Mouse (Mus musculus) kidney, postnatal 4 days (tissue): Measurements from ENCODE around the gene Tardbp.
A peak's percentile ranks its signal among the peaks of the same experiment; 100 is the strongest.

Experiments
- DNase-seq, 2 experiments: peaks; one replicate each; pipeline ENCODE4 v3.0.0; 2021; ENCODE audit warnings: mixed read lengths in 2 of 2

Tardbp gene

DNA sequence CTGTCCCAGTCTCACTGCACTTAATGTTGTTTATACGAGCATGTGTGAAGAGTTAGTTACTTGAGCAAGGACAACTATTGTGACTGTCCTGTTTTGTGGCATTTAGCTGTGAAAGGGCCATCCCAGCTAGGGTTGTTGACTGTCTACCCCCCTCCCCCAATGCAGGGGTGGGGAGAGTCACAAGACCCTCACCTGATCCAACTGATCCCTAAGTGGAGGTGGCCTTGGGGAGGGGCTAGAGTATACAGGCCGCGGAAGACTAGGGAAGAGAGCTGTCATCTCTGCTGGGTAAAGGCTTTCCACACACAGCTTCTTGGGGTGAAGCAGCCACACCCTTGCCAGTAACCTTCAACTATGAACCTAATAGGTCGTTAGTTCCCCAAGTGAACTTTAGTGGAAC is 26.5 kb downstream of the Tardbp start:
- DNase-seq: no peak

DNA sequence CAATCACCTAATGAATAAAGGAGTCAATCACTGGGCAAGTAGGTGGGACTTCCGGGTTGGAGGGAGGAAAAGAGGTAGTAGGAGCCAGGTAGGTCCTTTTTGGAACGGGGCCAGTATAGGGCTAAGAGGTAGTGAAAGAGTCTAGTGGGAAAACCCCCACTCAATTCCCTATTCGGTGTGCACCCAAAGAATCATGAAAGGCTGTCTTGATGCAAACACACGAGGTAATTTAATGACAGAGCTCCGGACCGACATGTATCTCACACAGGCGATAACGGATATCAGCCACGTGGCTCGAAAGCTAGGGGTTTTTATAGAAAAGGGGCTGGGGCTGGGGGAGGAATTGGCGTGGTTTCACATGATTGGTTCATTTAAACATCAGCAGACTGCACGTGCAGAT is 28.0 kb downstream of the Tardbp start:
- no peak for DNase-seq

DNA sequence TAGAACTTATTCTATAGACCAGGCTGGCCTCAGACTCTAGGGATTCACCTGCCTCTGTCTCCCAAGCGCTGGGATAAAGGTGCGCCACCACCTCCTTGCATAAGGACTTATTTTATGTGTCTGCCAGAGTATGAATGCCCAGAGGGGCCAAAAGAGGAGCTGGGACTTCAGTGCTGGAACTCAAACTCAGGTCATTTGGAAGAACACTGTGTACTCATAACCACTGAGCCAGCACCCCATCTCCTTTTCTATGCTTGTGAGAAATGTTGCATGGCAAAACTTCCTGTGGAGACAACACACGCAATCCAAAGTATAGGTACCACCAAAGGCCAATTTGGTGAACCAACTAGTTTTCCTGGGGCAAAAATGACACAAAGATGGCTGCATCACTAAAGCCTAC is 30.1 kb downstream of the Tardbp start:
- DNase-seq: no peak

DNA sequence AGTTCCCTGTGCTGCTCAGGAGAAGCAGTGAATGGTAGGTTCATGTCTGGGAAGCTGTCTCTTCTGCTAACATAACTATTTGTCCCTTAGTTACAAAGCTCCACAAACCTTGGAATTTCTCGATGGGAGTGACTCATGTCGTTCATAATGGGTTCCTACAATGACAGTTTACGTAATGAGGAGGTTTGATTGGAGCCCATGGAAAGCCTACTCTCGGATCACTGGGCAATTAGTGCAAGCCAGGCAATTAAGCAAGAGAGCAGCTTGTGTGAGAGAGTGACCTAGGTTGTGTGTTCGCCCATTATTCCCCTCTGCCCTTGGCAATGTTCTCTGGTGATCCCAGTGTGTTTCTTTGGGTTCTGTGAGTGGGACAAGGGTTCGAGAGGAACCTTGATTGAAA is 30.9 kb downstream of the Tardbp start:
- no peak for DNase-seq

DNA sequence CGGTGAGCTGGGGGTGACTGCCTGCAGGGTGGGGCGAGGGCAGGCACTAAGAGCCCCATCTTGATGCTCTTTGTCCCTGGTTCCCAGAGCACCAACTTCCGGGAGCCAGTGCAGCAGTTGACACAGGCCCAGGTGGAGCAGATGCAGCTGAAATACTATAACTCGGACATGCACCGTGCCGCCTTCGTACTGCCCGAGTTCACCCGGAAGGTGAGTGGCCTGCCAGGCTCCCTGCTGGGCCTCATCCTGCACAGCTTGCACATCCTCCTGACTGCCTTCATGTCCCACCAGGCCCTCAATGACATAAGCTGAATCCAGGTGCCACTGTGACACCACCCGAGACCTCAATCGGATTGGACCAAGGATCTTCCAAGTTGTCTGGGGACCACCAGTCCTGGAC is 32.8 kb downstream of the Tardbp start:
- DNase-seq: no peak

DNA sequence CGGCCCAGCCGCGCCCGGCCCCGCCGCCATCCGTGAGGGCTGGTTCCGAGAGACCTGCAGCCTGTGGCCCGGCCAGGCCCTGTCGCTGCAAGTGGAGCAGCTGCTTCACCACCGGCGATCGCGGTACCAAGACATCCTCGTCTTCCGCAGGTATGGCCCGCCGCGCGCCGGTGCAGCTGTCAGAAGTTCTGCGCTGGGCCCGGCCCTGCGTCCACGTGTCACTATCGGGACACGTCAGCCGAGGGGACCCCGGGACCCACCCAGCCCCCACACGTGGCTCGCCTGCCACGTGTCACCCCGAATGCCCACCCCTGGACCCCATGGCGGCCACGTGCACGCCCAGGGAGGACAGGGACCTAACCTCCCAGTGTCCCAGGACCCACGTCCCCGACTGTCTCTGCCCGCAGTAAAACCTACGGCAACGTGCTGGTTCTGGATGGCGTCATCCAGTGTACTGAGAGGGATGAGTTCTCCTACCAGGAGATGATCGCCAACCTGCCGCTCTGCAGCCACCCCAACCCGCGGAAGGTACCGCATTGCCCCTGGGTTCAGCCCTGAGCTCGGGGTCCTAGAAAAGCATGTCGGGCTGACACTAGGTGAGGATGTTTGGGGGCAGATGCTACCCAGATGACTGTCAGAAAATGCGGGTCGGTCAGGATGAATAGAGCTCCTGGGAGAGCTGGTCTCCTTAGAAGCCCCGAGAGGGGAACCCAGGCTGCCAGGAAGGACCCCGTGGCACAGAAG is 35.0 kb downstream of the Tardbp start:
- no peak for DNase-seq

DNA sequence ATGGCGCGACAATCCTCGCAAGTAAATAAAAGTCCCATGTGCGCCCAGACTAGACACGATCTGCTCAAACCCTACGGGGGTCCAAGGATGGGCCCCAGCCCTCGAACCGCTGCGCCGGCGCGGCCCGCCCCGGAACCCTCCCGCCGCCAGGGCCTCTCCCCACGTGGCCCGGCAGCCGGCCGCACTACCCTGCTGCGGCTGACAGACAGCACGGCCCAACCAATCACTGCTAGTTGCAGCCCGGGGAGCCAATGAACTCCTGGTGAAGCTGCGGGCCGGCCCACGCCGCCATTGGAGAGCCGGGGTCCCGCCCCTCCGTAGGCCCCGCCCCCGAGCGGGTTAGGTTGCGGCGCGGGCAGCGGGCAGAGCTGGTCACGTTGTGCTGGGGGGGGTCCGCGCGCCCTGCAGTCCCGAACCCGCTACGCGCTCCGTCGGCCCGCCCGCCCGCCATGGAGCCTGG is 35.6 kb downstream of the Tardbp start, which contains the start of gene Srm:
Gene Srm (plus strand): TSS at position 333 of the 460 bp plus-strand sequence.
- DNase-seq: peak; percentile 98 to 99

DNA sequence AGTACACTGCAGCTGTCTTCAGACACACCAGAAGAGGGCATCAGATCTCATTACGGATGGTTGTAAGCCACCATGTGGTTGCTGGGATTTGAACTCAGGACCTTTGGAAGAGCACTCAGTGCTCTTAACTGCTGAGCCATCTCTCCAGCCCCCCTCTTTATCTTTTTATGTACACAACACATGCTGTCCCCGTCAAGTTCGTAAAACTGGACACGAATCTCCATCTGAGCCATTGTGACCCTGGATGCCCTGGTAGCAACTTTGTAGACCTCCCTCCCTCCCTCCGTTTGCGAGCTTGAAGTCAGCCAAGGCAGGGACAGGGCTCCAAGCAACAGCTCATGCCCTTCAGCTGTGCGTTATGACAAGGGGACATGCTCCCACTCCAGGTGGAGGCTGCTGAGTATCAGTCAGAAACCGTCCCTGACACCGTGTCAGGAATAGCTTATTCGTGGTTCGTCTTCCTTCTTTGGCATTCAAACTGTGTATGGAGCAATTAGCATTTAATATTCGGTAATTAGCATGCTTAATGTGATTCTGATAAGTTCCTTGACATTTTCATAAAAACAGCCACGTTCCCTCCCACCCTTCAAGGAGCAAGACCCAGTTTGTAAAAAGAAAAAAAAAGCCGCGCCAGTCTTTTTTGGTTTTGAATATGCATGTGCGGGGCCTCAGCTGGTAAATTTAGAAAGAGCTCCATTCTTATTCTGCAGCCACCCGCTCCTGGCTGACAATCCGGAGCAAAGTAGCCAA is 36.2 kb downstream of the Tardbp start:
- peak; percentile 21 to 40 for DNase-seq

DNA sequence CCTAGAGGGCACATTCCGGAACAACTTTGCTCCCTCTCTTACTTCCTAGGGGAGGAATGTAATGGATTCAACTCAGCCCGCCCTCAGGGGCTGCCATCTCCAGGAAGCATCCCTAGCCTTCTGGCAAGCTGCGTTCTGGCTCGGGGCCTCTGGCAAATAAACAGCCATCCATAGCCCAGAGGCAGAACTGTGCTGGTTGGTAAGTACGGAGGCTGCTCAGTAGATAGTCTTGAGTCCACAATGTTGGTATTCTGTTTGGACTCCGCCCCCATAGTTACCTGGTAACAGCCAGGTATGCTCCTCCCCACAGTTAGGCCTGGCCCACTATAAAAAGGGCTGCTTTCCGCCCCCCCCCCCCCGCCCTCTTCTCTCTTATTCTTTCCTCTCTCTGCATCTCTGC is 37.3 kb downstream of the Tardbp start:
- DNase-seq: no peak

DNA sequence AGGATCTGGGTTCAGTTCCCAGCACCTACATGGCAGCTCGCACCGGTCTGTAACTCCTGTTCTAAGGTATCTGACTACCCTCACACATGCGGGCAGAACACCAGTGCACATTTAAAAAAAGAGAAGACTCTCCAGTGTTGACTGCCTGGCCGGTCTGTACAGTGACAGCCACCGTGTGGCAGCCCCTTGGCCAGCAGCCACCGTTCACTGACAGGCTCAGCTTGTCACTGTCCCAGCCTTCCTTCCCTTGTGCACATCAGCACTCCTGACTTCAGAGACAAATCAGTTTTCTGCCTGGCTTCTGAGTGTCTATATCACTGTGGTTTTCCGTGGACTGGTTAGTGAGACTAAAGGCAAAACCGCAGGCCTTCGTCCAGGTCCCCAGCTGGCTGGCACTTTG is 38.0 kb downstream of the Tardbp start:
- DNase-seq: no peak

DNA sequence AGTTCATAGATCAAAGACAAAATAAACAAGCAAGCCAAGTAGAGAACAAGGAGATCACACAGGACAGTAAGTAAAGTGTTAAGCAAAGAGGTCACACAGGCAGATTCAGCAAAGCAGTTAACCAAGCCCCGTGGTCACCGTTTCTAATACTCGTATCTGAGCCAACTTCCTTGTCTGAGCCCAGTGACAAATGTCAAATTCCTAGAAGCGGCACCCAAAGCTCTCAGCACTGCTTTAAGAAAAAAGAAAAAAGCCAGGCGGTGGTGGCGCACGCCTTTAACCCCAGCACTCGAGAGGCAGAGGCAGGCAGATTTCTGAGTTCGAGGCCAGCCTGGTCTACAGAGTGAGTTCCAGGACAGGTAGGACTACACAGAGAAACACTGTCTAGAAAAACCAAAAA is 40.2 kb downstream of the Tardbp start:
- no peak for DNase-seq

DNA sequence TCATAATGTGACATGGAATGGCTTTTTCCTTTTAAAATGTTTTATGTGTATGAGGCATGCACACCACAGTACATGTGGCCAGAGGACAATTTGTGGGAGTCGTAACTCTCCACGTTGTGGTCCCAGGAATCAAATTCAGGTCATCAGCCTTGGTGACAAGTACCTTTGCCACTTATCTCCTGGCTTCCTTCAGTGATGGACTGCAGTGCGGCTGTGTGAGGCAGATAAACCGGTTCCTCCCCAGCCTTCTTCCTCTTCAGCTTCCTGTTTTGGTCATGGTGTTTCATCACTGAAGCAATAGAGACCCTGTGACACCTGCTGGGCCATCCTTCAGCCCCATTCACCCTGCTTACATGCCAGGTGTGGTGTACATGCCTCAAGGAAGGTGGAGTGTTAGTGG is 43.6 kb downstream of the Tardbp start:
- no peak for DNase-seq

DNA sequence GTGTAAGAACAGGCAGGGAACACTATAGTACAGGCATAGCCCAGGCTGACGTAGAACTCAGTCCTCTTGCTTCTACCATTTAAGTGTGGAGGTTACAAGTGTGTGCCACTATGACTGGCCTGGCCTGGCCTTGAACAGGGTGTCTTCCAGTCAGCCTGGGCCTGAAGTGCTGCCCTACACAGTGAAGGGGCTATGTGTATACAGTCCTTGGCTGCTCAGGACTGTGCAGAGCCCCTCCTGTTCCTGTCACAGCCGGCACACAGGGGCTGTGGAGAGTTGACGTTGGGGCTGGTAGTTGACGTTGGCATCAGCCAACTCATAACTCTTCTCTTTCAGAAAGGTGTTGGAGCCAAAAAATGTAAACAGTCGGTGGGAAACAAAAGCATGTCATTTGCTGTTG is 45.4 kb downstream of the Tardbp start:
- DNase-seq: no peak

DNA sequence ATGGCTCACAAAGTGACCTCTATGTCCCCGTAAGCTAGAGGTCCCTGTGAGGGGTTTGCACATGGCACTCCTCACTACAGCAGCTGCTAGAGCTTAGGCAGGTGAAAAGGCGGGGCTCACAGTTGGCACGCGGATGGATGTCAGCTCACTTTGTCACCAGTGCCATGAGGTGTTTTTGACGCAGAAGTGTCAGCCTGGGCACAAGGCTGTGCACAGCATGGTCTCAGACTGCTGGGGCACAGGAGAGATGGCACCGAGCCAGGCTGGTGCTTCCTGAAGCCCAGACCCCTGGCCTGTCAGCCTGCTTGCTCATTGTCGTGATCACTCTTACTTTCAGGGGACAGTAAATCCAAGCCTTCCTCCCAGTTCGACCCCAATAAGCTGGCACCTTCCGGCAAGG is 46.1 kb downstream of the Tardbp start:
- no peak for DNase-seq

DNA sequence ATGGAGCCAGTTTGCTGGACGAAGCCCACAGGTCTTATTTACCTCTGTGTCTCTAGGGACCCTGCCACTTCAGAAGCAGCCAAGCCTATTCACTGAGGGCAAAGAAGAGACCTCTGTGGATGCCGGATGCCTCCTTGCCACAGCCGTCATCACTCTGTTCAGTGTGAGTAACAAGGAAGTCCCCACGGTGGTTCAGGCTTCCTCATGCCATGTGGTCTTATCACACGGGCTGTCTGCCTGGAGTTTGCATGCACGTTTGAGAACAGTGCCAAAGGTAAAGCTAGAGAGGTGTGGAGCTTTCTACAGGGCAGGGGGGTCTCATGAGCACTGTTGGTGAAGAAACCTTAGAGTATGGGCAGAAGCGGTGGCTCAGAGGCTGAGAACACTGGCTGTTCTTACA is 53.6 kb downstream of the Tardbp start:
- no peak for DNase-seq

DNA sequence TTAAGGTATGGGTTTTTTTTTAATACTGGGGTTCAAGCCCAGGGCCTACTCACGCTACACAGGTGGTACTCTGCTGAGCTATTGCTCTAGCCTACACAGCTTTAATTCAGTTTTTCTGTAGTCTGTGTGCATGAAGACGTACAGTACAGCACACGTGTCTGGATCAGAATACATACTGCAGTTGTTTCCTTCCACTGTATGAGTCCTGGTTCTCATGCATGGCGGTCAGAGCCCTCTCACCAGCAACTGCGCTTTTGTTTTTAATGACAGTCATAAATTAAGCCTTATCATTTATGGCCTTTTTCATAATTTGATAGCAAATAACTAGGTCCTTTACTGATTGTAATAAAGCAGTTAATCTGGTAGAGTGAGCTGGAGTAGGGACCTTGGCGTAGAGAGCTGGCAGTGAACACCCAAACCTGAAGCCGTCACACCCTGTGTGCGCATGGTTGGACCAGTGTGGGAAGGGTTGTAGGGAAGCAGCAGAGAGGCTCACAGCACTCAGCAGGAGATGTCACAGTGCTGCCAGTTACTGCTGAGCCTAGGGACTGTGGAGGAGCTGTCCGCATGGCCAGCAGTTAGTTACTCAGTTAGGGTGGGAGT is 56.0 kb downstream of the Tardbp start:
- no peak for DNase-seq

DNA sequence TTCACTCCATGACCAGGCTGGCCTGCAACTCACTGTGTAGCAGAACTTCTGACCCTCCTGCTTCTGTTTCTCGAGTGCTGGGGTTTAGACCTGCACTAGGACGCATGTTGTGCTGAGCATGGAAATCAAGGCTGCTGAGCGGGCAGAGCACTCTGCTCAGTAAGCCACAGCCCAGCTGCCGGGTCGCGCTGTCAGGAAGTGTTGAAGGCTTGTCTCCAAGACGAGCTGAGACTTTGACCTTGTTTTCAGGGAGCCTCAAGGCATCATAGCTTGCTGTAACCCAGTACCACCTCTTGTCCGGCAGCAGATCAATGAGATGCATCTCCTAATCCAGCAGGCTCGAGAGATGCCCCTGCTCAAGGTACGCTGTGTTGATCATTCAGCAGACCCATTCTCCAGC is 56.7 kb downstream of the Tardbp start:
- no peak for DNase-seq

DNA sequence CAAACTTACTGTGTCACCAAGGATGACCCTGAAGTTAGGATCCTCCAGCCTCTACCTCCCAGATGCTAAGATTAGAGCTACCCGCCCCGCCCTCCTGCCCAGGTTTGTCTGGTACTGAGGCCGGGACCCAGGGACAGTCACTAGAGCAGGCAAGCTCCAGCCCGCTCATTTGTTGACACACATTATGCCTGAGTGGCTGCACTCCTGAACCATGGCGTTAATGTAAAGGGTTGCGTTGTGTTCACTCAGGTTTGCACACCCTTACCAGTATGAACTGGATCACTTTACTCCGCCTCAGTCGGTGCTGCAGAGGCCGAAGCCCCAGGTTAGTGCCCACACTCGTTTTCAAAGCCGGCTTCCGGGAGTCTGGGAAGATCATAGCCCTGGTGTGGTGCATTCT is 63.2 kb downstream of the Tardbp start:
- DNase-seq: no peak

DNA sequence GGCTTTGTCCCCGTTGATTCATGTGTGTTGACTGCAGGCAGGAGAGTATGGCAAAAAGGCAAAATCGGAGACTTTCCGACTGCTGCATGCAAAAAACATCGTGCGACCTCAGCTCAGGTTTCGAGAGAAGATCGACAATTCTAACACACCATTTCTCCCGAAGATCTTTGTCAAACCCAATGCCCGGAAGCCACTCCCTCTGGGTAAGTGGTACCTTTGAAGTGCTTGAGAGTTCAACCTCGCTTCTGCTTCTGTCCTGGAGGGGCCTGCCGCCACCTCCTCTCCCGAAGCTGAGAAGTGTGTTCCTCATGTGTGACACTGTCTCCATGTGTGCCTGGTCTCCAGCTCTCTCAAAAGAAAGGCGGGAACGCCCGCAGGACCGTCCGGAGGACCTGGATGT is 64.1 kb downstream of the Tardbp start:
- DNase-seq: no peak
